Mouse (Mus musculus) ES-E14 (cell line): ENCODE measurements around the gene Brip1. TPM values are rescaled to one million over a fixed set of nuclear protein-coding genes. Genes with fewer than 3 reads are reported as not detected.

Experiments used
- DNase-seq: peaks from one replicate; pipeline ENCODE4 v3.0.0-alpha.2; 2013; ENCODE audit warnings: low read depth, low spot score
- H3K27ac ChIP-seq: 2 replicates; pipeline ENCODE4 v1.5.1; 2012; ENCODE audit warnings: low read depth, mild to moderate bottlenecking, low read length, moderate library complexity, mixed read lengths; ENCODE audit not compliant: poor library complexity, insufficient read depth, severe bottlenecking
- H3K36me3 ChIP-seq: 2 replicates; pipeline ENCODE4 v1.6.1; 2012; ENCODE audit warnings: mild to moderate bottlenecking, low read length, moderate library complexity, mixed read lengths; ENCODE audit not compliant: control insufficient read depth, poor library complexity, insufficient read depth, severe bottlenecking
- H3K4me1 ChIP-seq, 2 experiments: fragments of 150-350 bp in 1 of 2; sonication (generic) in 1 of 2; 2 replicates each; pipeline ENCODE4 v1.6.1; 2012; ENCODE audit warnings: low read length in 2 of 2, mild to moderate bottlenecking in 1 of 2, mixed read lengths in 1 of 2; ENCODE audit not compliant: control insufficient read depth in 2 of 2, insufficient read depth in 2 of 2, poor library complexity in 1 of 2
- H3K4me3 ChIP-seq, 2 experiments: fragments of 150-350 bp in 1 of 2; sonication (generic) in 1 of 2; 2 replicates each; pipeline ENCODE4 v1.5.1; 2012; ENCODE audit warnings: low read length in 2 of 2, low read depth in 1 of 2, mild to moderate bottlenecking in 1 of 2, mixed read lengths in 1 of 2; ENCODE audit not compliant: insufficient read depth in 1 of 2, poor library complexity in 1 of 2, severe bottlenecking in 1 of 2
- H3K9ac ChIP-seq: 2 replicates; pipeline ENCODE4 v1.6.1; 2012; ENCODE audit warnings: low read depth, mild to moderate bottlenecking, low read length, mixed read lengths; ENCODE audit not compliant: poor library complexity, insufficient read depth, severe bottlenecking
- H3K9me3 ChIP-seq: fragments of 150-350 bp; sonication (generic); 2 replicates; pipeline ENCODE4 v1.6.1; 2012; ENCODE audit warnings: low read depth, mild to moderate bottlenecking, low read length; ENCODE audit not compliant: control insufficient read depth, insufficient read depth
- CHD2 ChIP-seq: IDR thresholded peaks from 2 replicates; pipeline ENCODE4 v1.6.1; 2014; ENCODE audit warnings: mild to moderate bottlenecking, low read depth, low read length, inconsistent platforms
- HCFC1 ChIP-seq: IDR thresholded peaks from 2 replicates; pipeline ENCODE4 v1.6.1; 2012; ENCODE audit warnings: low read length, inconsistent platforms, borderline replicate concordance; ENCODE audit not compliant: insufficient read depth
- MAFK ChIP-seq: IDR thresholded peaks from 2 replicates; pipeline ENCODE4 v1.6.1; 2014; ENCODE audit warnings: mild to moderate bottlenecking, low read depth, low read length, inconsistent platforms; ENCODE audit not compliant: insufficient read depth
- ZC3H11A ChIP-seq: IDR thresholded peaks from 2 replicates; pipeline ENCODE4 v1.6.1; 2012; ENCODE audit warnings: low read depth, mild to moderate bottlenecking, inconsistent platforms, low read length, borderline replicate concordance
- ZNF384 ChIP-seq: IDR thresholded peaks from 2 replicates; pipeline ENCODE4 v1.6.1; 2012; ENCODE audit warnings: low read depth, low read length, inconsistent platforms
- in situ Hi-C, 2 experiments: fragments of 600-800 bp; cut with MboI; formaldehyde crosslinking; loops; one replicate each; pipeline ENCODE4 v1.15.1; 2025; ENCODE audit warnings: low sequenced_read_pairs in 2 of 2, inconsistent platforms in 1 of 2; ENCODE audit not compliant: unreplicated experiment in 2 of 2
- total RNA-seq: library from RNA; depleted of rRNA; stranded (reverse); fragments of 300-350 nt; gene quantifications from 2 replicates; pipeline ENCODE4 v1.2.3, GENCODE M21; 2012

Brip1 gene
- total RNA-seq, 1 experiment = 10.3 TPM

DNA sequence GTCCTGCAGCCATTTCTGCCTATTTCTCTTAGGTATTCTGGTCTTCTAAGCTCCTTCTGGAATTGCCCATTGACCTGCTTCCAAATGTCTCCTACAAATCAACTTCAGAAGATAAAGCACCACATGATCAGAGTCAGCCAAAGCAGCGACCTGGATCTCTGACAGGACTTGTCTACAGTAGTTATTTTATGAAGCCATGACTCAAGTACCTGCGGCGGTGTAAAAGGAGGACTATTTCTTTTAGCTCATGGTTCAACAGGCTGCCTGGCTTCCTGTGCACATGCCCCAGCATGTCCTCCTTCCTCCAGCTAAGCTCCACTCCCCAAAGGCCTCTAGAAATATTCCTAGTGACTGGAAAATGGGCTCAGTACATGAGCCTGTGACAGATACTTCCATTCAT lies 69.7 kb downstream of the Brip1 start:
- H3K4me1 ChIP-seq = no peaks in the 10 kb centered on the region; a peak in 1 of 4 replicates
- DNase-seq = no peak
- H3K9ac ChIP-seq = no peak overlapping the region
- H3K27ac ChIP-seq = no peak overlapping the region
- no peak overlapping the region for H3K4me3 ChIP-seq
- H3K9me3 ChIP-seq = no peaks in the 10 kb centered on the region
- H3K36me3 ChIP-seq = no peaks in the 10 kb centered on the region
- TF ChIP-seq ZC3H11A (no peak), MAFK (no peak), HCFC1 (no peak), CHD2 (no peak), ZNF384 (no peak)
- in situ Hi-C loops = no loop called here

DNA sequence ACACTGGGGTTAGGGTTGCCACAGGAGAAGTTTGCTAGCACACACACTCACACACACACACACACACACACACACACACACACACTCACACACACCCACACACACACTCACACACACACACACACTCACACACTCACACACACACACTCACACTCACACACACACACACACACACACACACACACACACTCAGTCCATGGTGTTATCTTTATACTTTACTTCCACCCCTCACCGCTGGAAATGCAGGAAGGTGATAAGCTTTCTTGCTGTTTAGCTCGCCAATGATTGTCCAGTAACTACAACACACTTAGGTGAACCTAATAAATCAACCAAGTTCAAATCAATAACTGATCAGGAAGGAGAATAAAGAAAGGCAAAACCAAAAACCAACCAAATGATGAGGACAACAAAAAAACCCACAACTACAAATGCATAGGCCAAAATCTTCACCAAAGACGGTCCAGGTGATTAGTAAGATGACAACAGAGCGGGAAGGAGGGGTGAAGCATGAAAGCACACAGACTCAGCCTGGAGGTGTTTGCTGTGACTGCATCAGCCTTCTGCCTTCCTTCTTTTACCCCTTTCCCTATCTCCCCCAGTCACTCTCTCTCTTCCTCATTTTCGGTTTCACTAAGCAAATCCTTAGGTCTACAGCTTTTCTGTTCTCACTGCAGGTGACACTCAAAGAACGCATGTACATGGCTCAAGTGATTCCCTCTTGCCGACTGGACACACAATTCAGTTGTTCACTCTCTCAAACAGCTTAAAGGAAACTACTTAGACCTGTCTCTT lies 83.7 kb downstream of the Brip1 start:
- Histone ChIP-seq H3K36me3 (no peaks in the 10 kb centered on the region), H3K9ac (no peak overlapping the region), H3K4me3 (no peak overlapping the region), H3K4me1 (no peaks in the 10 kb centered on the region), H3K9me3 (no peaks in the 10 kb centered on the region; the same call in 1 of the 2 replicates), H3K27ac (no peak overlapping the region)
- no peak for TF ChIP-seq ZNF384
- TF ChIP-seq ZC3H11A = no peak
- TF ChIP-seq MAFK = no peak
- no peak for TF ChIP-seq CHD2
- TF ChIP-seq HCFC1 = no peak
- in situ Hi-C loops = no loop called here
- no peak for DNase-seq

DNA sequence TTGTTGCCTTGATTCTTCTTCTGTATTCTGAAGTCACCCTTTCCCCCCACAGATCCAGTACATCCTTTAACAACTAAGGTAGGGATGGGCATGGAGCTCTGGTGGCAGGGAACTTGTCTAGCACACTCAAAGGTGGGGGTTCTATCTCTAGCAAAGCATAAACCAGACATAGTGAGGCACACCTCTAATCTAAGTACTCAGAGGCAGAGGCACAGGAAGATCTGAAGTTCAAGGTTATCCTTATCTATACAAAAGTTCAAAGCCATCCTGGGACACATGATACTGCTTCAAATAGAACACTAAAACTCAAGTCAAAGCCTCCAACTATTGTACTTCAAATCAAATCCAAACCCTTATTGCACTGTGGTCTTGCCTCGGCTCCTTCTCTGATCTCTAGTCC lies 85.0 kb downstream of the Brip1 start:
- TF ChIP-seq HCFC1 (no peak), CHD2 (no peak)
- H3K36me3 ChIP-seq = no peaks in the 10 kb centered on the region
- H3K4me1 ChIP-seq = no peaks in the 10 kb centered on the region
- H3K27ac ChIP-seq = no peak overlapping the region
- DNase-seq = no peak
- no peak overlapping the region for H3K4me3 ChIP-seq
- in situ Hi-C loops = no loop called here
- H3K9ac ChIP-seq = no peak overlapping the region
- no peaks in the 10 kb centered on the region for H3K9me3 ChIP-seq

DNA sequence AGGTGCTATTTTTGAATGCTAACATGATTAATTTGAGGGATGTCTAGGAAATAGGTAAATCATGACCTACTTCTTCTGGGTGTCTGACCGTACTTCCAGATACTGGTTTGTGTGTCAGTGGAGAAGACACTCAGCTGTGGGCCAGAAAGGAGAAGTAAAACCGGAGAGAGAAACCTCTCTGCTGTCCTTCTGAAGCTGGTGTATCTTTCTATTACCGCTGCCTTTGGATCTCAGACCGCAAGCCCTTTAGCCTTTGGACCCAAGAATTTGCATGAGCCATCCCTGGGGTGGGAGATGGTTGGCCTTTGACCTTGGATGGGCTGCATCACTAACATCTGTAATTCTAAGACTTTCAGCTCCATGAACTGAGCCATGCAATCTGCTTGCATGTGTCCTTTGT lies 93.7 kb downstream of the Brip1 start:
- in situ Hi-C loops = no loop called here
- no peaks in the 10 kb centered on the region for H3K9me3 ChIP-seq
- no peaks in the 10 kb centered on the region for H3K36me3 ChIP-seq
- no peaks in the 10 kb centered on the region for H3K4me1 ChIP-seq
- DNase-seq = no peak
- H3K27ac ChIP-seq = no peak overlapping the region
- TF ChIP-seq ZNF384 (no peak), HCFC1 (no peak), CHD2 (no peak)
- H3K4me3 ChIP-seq = no peak overlapping the region
- no peak overlapping the region for H3K9ac ChIP-seq

DNA sequence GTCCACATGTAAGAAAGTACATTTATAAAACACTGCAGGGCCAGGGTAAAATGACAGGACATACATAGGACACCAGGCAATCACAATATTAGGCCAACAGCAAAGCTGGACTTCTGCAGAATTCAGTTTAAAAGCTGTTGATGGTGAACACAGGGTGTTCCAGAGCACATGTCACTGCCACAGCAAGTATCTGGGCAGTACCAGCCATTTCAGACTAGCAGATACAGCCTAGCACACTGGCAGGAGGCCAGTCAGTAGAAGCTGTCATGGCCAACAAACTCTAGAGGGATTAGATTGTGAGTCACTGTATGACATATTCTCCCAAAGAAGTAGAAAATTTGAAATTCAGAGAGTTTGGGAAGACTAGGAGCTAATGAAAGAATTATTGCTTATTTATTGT lies 94.4 kb downstream of the Brip1 start:
- Histone ChIP-seq H3K9me3 (no peaks in the 10 kb centered on the region), H3K4me3 (no peak overlapping the region), H3K4me1 (no peaks in the 10 kb centered on the region), H3K36me3 (no peaks in the 10 kb centered on the region), H3K9ac (no peak overlapping the region), H3K27ac (no peak overlapping the region)
- TF ChIP-seq CHD2 (no peak), ZC3H11A (no peak), MAFK (no peak), HCFC1 (no peak), ZNF384 (no peak)
- in situ Hi-C loops = no loop called here
- no peak for DNase-seq
